ENCODE assay signal across 15 mouse cellular contexts in genomic region chr17:65933741-65934140, GRCm38 (mm10). TPM values are rescaled to one million over a fixed set of nuclear protein-coding genes. Genes with fewer than 3 reads are reported as not detected.
DNase-seq lines count a peak whose midpoint lies in the region; ATAC-seq and TF ChIP-seq lines count a peak whose summit lies in the region.
"Had no signal": no experiment of that assay in that cellular context is flagged by ENCODE, and none has a peak within 500 bp of the region (broad histone marks: within the 10 kb centered on the region; RNA-seq: fewer than 3 reads in every experiment).

No protein-coding gene starts in this region.

- H3K9ac ChIP-seq in hindbrain, postnatal 0 days (replicated peaks; ENCODE audit: low read length) = no peak overlapping the region
- no peak overlapping the region for H3K9ac ChIP-seq in hindbrain, embryonic 14.5 days
- H3K9ac ChIP-seq in kidney, embryonic 14.5 days (ENCODE audit: low read depth, low read length) = no peak overlapping the region
- H3K9ac ChIP-seq in hindbrain, embryonic 13.5 days = no peak overlapping the region
- H3K9ac ChIP-seq: neural tube, embryonic 13.5 days had no signal

- no peak for ATAC-seq in hindbrain, postnatal 0 days
- no peak for ATAC-seq in hindbrain, embryonic 14.5 days (ENCODE audit: low FRiP score)
- ATAC-seq in megakaryocyte, adult 5-6 weeks (ENCODE audit: poor library complexity, severe bottlenecking) = no peak
- ATAC-seq in kidney, embryonic 14.5 days (ENCODE audit: low FRiP score, low TSS enrichment) = no peak
- ATAC-seq in hindbrain, embryonic 13.5 days (ENCODE audit: low FRiP score) = no peak

- 98% methylated on average over 2 of the region's 2 CpGs for WGBS in hindbrain, postnatal 0 days
- WGBS in hindbrain, embryonic 14.5 days = 90% methylated on average over 2 of the region's 2 CpGs
- 97% methylated on average over 2 of the region's 2 CpGs for WGBS in thymus, adult 2 months
- WGBS in kidney, embryonic 14.5 days = 95% methylated on average over 2 of the region's 2 CpGs
- WGBS in hindbrain, embryonic 13.5 days = 95% methylated on average over 2 of the region's 2 CpGs

- no peak overlapping the region for H3K27ac ChIP-seq in hindbrain, postnatal 0 days
- H3K27ac ChIP-seq in hindbrain, embryonic 14.5 days = no peak overlapping the region
- H3K27ac ChIP-seq in thymus, adult 2 months (ENCODE audit: control insufficient read depth, insufficient read depth, low read length) = no peak overlapping the region
- no peak overlapping the region for H3K27ac ChIP-seq in embryonic fibroblast, embryonic 13.5 days (ENCODE audit: insufficient read depth, low read length)
- H3K27ac ChIP-seq in kidney, embryonic 14.5 days (ENCODE audit: low read depth, low read length) = no peak overlapping the region
- H3K27ac ChIP-seq in hindbrain, embryonic 13.5 days = no peak overlapping the region
- H3K27ac ChIP-seq: limb, embryonic 10.5 days; neural tube, embryonic 13.5 days had no signal

- no peak for DNase-seq in hindbrain, postnatal 0 days (ENCODE audit: low spot score)
- DNase-seq in hindbrain, embryonic 14.5 days (ENCODE audit: low spot score) = no peak
- DNase-seq in thymus, adult 2 months = peak; percentile 52
- DNase-seq in thymus, postnatal 0 days (ENCODE audit: low spot score) = no peak
- DNase-seq: adrenal gland, adult 8-10 months; cerebellum, postnatal 36 days; gastrocnemius, postnatal 14 days; heart, postnatal 4 days; kidney, postnatal 25 days had no signal

- peaks cover 17% of the 10 kb centered on the region; the same call in 1 of the 2 replicates for H3K36me3 ChIP-seq in hindbrain, postnatal 0 days (ENCODE audit: insufficient read depth, low read length)
- peaks cover 48% of the 10 kb centered on the region for H3K36me3 ChIP-seq in hindbrain, embryonic 14.5 days (replicated peaks; ENCODE audit: control insufficient read depth, insufficient read depth)
- H3K36me3 ChIP-seq in thymus, adult 2 months (ENCODE audit: control insufficient read depth, insufficient read depth, low read length) = no peaks in the 10 kb centered on the region
- H3K36me3 ChIP-seq in kidney, embryonic 14.5 days (ENCODE audit: control insufficient read depth, insufficient read depth, low read length) = peaks cover 27% of the 10 kb centered on the region
- H3K36me3 ChIP-seq in hindbrain, embryonic 13.5 days = peaks cover 54% of the 10 kb centered on the region

- no peaks in the 10 kb centered on the region for H3K27me3 ChIP-seq in hindbrain, postnatal 0 days (ENCODE audit: insufficient read depth, low read length)
- H3K27me3 ChIP-seq in hindbrain, embryonic 14.5 days (ENCODE audit: control insufficient read depth, insufficient read depth, low read length) = no peaks in the 10 kb centered on the region
- no peaks in the 10 kb centered on the region for H3K27me3 ChIP-seq in thymus, adult 2 months (ENCODE audit: control insufficient read depth, insufficient read depth, low read length)
- no peaks in the 10 kb centered on the region for H3K27me3 ChIP-seq in kidney, embryonic 14.5 days (ENCODE audit: control insufficient read depth, insufficient read depth, low read length)
- H3K27me3 ChIP-seq in hindbrain, embryonic 13.5 days = no peaks in the 10 kb centered on the region
- H3K27me3 ChIP-seq: neural tube, embryonic 13.5 days had no signal

- H3K4me1 ChIP-seq in hindbrain, postnatal 0 days (ENCODE audit: insufficient read depth, low read length) = 0 out of 2 replicates have a peak, but pooled peaks cover 3% of the 10 kb centered on the region
- no peaks in the 10 kb centered on the region for H3K4me1 ChIP-seq in hindbrain, embryonic 14.5 days (replicated peaks; ENCODE audit: control insufficient read depth, insufficient read depth, low read length)
- H3K4me1 ChIP-seq in thymus, adult 2 months (replicated peaks; ENCODE audit: control insufficient read depth, insufficient read depth, low read length) = peaks cover 11% of the 10 kb centered on the region
- H3K4me1 ChIP-seq in embryonic fibroblast, embryonic 13.5 days (ENCODE audit: control insufficient read depth, insufficient read depth, low read length) = 0 out of 2 replicates have a peak, but pooled peaks cover 5% of the 10 kb centered on the region
- 0 out of 2 replicates have a peak, but pooled peaks cover 5% of the 10 kb centered on the region for H3K4me1 ChIP-seq in kidney, embryonic 14.5 days (ENCODE audit: control insufficient read depth, insufficient read depth, low read length)
- H3K4me1 ChIP-seq in hindbrain, embryonic 13.5 days (replicated peaks) = peaks cover 12% of the 10 kb centered on the region
- H3K4me1 ChIP-seq: limb, embryonic 10.5 days had no signal

- peak; percentile 56 for TF ChIP-seq CTCF in hindbrain, postnatal 0 days (IDR thresholded peaks at IDR 0.05; ENCODE audit: low read depth)
- TF ChIP-seq CTCF in thymus, adult 2 months (IDR thresholded peaks at IDR 0.05; ENCODE audit: borderline replicate concordance, control insufficient read depth, extremely low read depth, insufficient read depth, low read length, poor library complexity) = no peak
- peak; percentile 19; the same call in 1 of the 2 replicates for TF ChIP-seq CTCF in embryonic fibroblast, embryonic 13.5 days (IDR thresholded peaks at IDR 0.05; ENCODE audit: borderline replicate concordance, insufficient read depth, low read length)

- no peaks in the 10 kb centered on the region for H3K9me3 ChIP-seq in hindbrain, postnatal 0 days (ENCODE audit: low read length)
- H3K9me3 ChIP-seq in hindbrain, embryonic 14.5 days (ENCODE audit: control insufficient read depth, low read length) = no peaks in the 10 kb centered on the region
- 0 out of 2 replicates have a peak, but pooled peaks cover 3% of the 10 kb centered on the region for H3K9me3 ChIP-seq in kidney, embryonic 14.5 days (ENCODE audit: control insufficient read depth, low read length)
- no peaks in the 10 kb centered on the region for H3K9me3 ChIP-seq in hindbrain, embryonic 13.5 days
- H3K9me3 ChIP-seq: limb, embryonic 10.5 days; neural tube, embryonic 13.5 days had no signal

- H3K4me2 ChIP-seq in hindbrain, postnatal 0 days (ENCODE audit: low read depth, low read length) = no peak overlapping the region
- no peak overlapping the region for H3K4me2 ChIP-seq in hindbrain, embryonic 14.5 days (replicated peaks)
- no peak overlapping the region for H3K4me2 ChIP-seq in kidney, embryonic 14.5 days (replicated peaks; ENCODE audit: low read depth, low read length)
- no peak overlapping the region for H3K4me2 ChIP-seq in hindbrain, embryonic 13.5 days
- H3K4me2 ChIP-seq: neural tube, embryonic 13.5 days had no signal

- no peak for TF ChIP-seq POLR2A in thymus, adult 2 months (IDR thresholded peaks at IDR 0.05; ENCODE audit: control insufficient read depth, extremely low read depth, insufficient read depth, low read length, poor library complexity)
- TF ChIP-seq POLR2A in embryonic fibroblast, embryonic 13.5 days (IDR thresholded peaks at IDR 0.05; ENCODE audit: low read depth, low read length) = no peak

- H3K4me3 ChIP-seq in hindbrain, postnatal 0 days (ENCODE audit: low read length) = no peak overlapping the region
- no peak overlapping the region for H3K4me3 ChIP-seq in hindbrain, embryonic 14.5 days (replicated peaks; ENCODE audit: low read length)
- H3K4me3 ChIP-seq in thymus, adult 2 months (ENCODE audit: control insufficient read depth, insufficient read depth, low read length) = no peak overlapping the region
- no peak overlapping the region for H3K4me3 ChIP-seq in embryonic fibroblast, embryonic 13.5 days (ENCODE audit: insufficient read depth, low read length)
- no peak overlapping the region for H3K4me3 ChIP-seq in kidney, embryonic 14.5 days (ENCODE audit: low read length)
- no peak overlapping the region for H3K4me3 ChIP-seq in hindbrain, embryonic 13.5 days
- H3K4me3 ChIP-seq: limb, embryonic 10.5 days; neural tube, embryonic 13.5 days had no signal

RNA-seq across cellular contexts. Expression of gene Twsg1, which starts 17.3 kb away (rescaled TPM):
- 39.8 and 45.4 TPM in 2 replicates for total RNA-seq in hindbrain, postnatal 0 days (2014; rRNA removed)
- polyA plus RNA-seq in hindbrain, postnatal 0 days (2015; fragmentation: Nextera tagmentation; extraction: Ambion mirVana) = 45.4 and 45.7 TPM in 2 replicates
- polyA plus RNA-seq in hindbrain, embryonic 14.5 days (2014; fragmentation: Nextera tagmentation; extraction: Ambion mirVana) = 66.0 and 71.2 TPM in 2 replicates
- polyA plus RNA-seq in thymus, adult 2 months (2012; rRNA removed) = 33.9 and 35.2 TPM in 2 replicates
- 66.4 and 68.7 TPM in 2 replicates for polyA plus RNA-seq in thymus, postnatal 0 days (2015; fragmentation: Nextera tagmentation; extraction: Ambion mirVana)
- 122 and 126 TPM in 2 replicates for polyA plus RNA-seq in embryonic fibroblast, embryonic 13.5 days (2011; ENCODE audit: insufficient read length, low read depth, missing spikeins)
- total RNA-seq in megakaryocyte, adult 5-6 weeks (2015) = 6.5 and 7.3 TPM in 2 replicates
- 4.1 and 5.2 TPM in 2 replicates for total RNA-seq in megakaryocyte, adult 5-6 weeks (2017)
- 84.6 and 146 TPM in 2 replicates for polyA plus RNA-seq in kidney, embryonic 14.5 days (2014; fragmentation: Nextera tagmentation; extraction: Ambion mirVana)
- 58.5 and 60.7 TPM in 2 replicates for polyA plus RNA-seq in hindbrain, embryonic 13.5 days (2015; fragmentation: Nextera tagmentation; extraction: Ambion mirVana)

RNA-seq across cellular contexts. Expression of gene Ralbp1, which starts 48.1 kb away (rescaled TPM):
- total RNA-seq in hindbrain, postnatal 0 days (2014; rRNA removed) = 34.0 and 35.9 TPM in 2 replicates
- polyA plus RNA-seq in hindbrain, postnatal 0 days (2015; fragmentation: Nextera tagmentation; extraction: Ambion mirVana) = 51.6 and 54.0 TPM in 2 replicates
- 40.5 and 44.2 TPM in 2 replicates for polyA plus RNA-seq in hindbrain, embryonic 14.5 days (2014; fragmentation: Nextera tagmentation; extraction: Ambion mirVana)
- polyA plus RNA-seq in thymus, adult 2 months (2012; rRNA removed) = 47.6 and 48.7 TPM in 2 replicates
- polyA plus RNA-seq in thymus, postnatal 0 days (2015; fragmentation: Nextera tagmentation; extraction: Ambion mirVana) = 94.9 and 105 TPM in 2 replicates
- 34.8 and 36.0 TPM in 2 replicates for polyA plus RNA-seq in embryonic fibroblast, embryonic 13.5 days (2011; ENCODE audit: insufficient read length, low read depth, missing spikeins)
- total RNA-seq in megakaryocyte, adult 5-6 weeks (2015) = 32.3 and 34.9 TPM in 2 replicates
- total RNA-seq in megakaryocyte, adult 5-6 weeks (2017) = 102 and 104 TPM in 2 replicates
- 61.3 and 76.6 TPM in 2 replicates for polyA plus RNA-seq in kidney, embryonic 14.5 days (2014; fragmentation: Nextera tagmentation; extraction: Ambion mirVana)
- 56.1 and 58.3 TPM in 2 replicates for polyA plus RNA-seq in hindbrain, embryonic 13.5 days (2015; fragmentation: Nextera tagmentation; extraction: Ambion mirVana)
